Mouse (Mus musculus) forebrain, embryonic 14.5 days (tissue): ENCODE measurements around the gene Emp1. TPM values are rescaled to one million over a fixed set of nuclear protein-coding genes. Genes with fewer than 3 reads are reported as not detected.

Experiments
- ATAC-seq: fragments of 200-750 bp; cut with Nextera tagmentation; 2 replicates; pipeline ENCODE4 v1.8.0; 2017; ENCODE audit warnings: mild to moderate bottlenecking, moderate library complexity
- DNase-seq: peaks from one replicate; pipeline ENCODE4 v3.0.0-alpha.2; 2015; ENCODE audit warnings: low spot score
- H3K27ac ChIP-seq: fragments of 300-500 bp; sonication (generic); 2 replicates; pipeline ENCODE4 v1.5.1; 2014; ENCODE audit warnings: low read depth, mild to moderate bottlenecking, control low read depth, low read length, moderate library complexity
- H3K27me3 ChIP-seq: fragments of 300-500 bp; sonication (generic); replicated peaks from 2 replicates; pipeline ENCODE4 v1.6.1; 2014; ENCODE audit warnings: low read length, control low read depth, mixed read lengths; ENCODE audit not compliant: control insufficient read depth, insufficient read depth
- H3K36me3 ChIP-seq: fragments of 300-500 bp; sonication (generic); 2 replicates; pipeline ENCODE4 v1.6.1; 2014; ENCODE audit warnings: low read length, control low read depth; ENCODE audit not compliant: control insufficient read depth, insufficient read depth
- H3K4me1 ChIP-seq: fragments of 300-500 bp; sonication (generic); 2 replicates; pipeline ENCODE4 v1.6.1; 2014; ENCODE audit warnings: antibody characterized with exemption, low read length, control low read depth; ENCODE audit not compliant: control insufficient read depth, insufficient read depth
- H3K4me2 ChIP-seq: fragments of 300-500 bp; sonication (generic); 2 replicates; pipeline ENCODE4 v1.6.1; 2014; ENCODE audit warnings: mild to moderate bottlenecking, control low read depth, low read length
- H3K4me3 ChIP-seq: fragments of 300-500 bp; sonication (generic); 2 replicates; pipeline ENCODE4 v1.5.1; 2014; ENCODE audit warnings: low read depth, low read length, control low read depth
- H3K9ac ChIP-seq: fragments of 300-500 bp; sonication (generic); 2 replicates; pipeline ENCODE4 v1.6.1; 2014; ENCODE audit warnings: mild to moderate bottlenecking, low read length, control low read depth, moderate library complexity
- H3K9me3 ChIP-seq: fragments of 300-500 bp; sonication (generic); replicated peaks from 2 replicates; pipeline ENCODE4 v1.6.1; 2016; ENCODE audit warnings: low read length, control low read depth, mixed read lengths; ENCODE audit not compliant: control insufficient read depth
- WGBS: fragments of 180-500 bp; shearing (Covaris S2); extraction: QIAGEN DNeasy Blood & Tissue Kit; methylation state at CpG from one replicate; pipeline ENCODE4 v1.1.7; 2014; 5-methylcytosine and 5-hydroxymethylcytosine counted together
- polyA plus RNA-seq: library from polyadenylated mRNA; unstranded; fragments of >200 nt; fragmentation: Nextera tagmentation; extraction: Ambion mirVana; gene quantifications from 2 replicates; pipeline ENCODE4 v1.2.1, GENCODE M21; 2014

The Emp1 gene
- polyA plus RNA-seq, 1 experiment from 2014 or later = 3.4 TPM

DNA sequence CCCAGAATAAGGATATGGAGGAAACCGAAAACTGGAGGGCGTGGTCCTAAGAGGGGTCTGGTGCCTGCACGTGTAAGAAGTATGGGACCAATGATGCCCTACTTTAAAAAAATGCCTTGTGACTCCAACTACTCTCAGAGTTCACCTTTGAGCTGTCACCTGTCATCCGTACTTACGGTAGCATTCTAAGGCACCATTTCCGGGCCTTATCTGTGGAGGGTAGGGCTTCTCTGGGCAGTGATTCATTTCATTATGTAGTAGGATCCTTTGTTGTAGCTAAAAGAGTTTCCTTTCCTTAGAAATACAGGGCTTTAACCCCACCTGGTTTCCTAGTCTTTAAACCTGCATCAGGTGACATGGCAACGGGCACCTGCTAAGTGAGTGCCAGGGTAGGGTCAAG lies 35.5 kb upstream of the Emp1 start:
- Histone ChIP-seq H3K4me2 (no peak overlapping the region), H3K9me3 (no peaks in the 10 kb centered on the region), H3K36me3 (no peaks in the 10 kb centered on the region), H3K9ac (no peak overlapping the region), H3K4me3 (no peak overlapping the region), H3K27me3 (no peaks in the 10 kb centered on the region), H3K27ac (no peak overlapping the region), H3K4me1 (peaks cover 3% of the 10 kb centered on the region; the same call in 1 of the 2 replicates)
- no peak for DNase-seq
- 88% methylated on average over 7 of the region's 7 CpGs for WGBS
- ATAC-seq = no peak

GRCm38 (mm10) chr6:135331916-135332315 lies 30.4 kb upstream of the Emp1 start:
- H3K27ac ChIP-seq = no peak overlapping the region
- ATAC-seq (peak; percentile 38; the same call in 1 of the 2 replicates), DNase-seq (peak; percentile 42)

GRCm38 (mm10) chr6:135332737-135333281 lies 29.5 kb upstream of the Emp1 start:
- Histone ChIP-seq H3K27ac (no peak overlapping the region), H3K27me3 (no peaks in the 10 kb centered on the region), H3K36me3 (no peaks in the 10 kb centered on the region), H3K9me3 (no peaks in the 10 kb centered on the region), H3K9ac (no peak overlapping the region), H3K4me3 (no peak overlapping the region), H3K4me1 (no peaks in the 10 kb centered on the region), H3K4me2 (no peak overlapping the region)
- DNase-seq (peak; percentile 67), ATAC-seq (peak; percentile 78)
- WGBS = 18% methylated on average over 10 of the region's 10 CpGs

More at GRCm38 (mm10) chr6:135331916-135332315, 30.4 kb upstream of the Emp1 start:
- no peak overlapping the region for H3K4me2 ChIP-seq
- no peaks in the 10 kb centered on the region for H3K27me3 ChIP-seq
- H3K4me1 ChIP-seq = no peaks in the 10 kb centered on the region
- no peaks in the 10 kb centered on the region for H3K36me3 ChIP-seq
- no peak overlapping the region for H3K4me3 ChIP-seq
- H3K9ac ChIP-seq = no peak overlapping the region
- H3K9me3 ChIP-seq = no peaks in the 10 kb centered on the region
- 70% methylated on average over 4 of the region's 4 CpGs for WGBS

GRCm38 (mm10) chr6:135333994-135334651 lies 28.2 kb upstream of the Emp1 start:
- Histone ChIP-seq H3K4me2 (no peak overlapping the region), H3K4me1 (no peaks in the 10 kb centered on the region)
- DNase-seq = peak; percentile 17

GRCm38 (mm10) chr6:135336376-135336775 lies 26.0 kb upstream of the Emp1 start:
- Histone ChIP-seq H3K27ac (no peak overlapping the region), H3K4me3 (no peak overlapping the region), H3K27me3 (no peaks in the 10 kb centered on the region), H3K9ac (no peak overlapping the region), H3K36me3 (no peaks in the 10 kb centered on the region), H3K4me1 (no peaks in the 10 kb centered on the region), H3K4me2 (no peak overlapping the region), H3K9me3 (no peaks in the 10 kb centered on the region)
- DNase-seq (no peak), ATAC-seq (no peak)
- WGBS = 91% methylated on average over 8 of the region's 8 CpGs

More at GRCm38 (mm10) chr6:135333994-135334651, 28.2 kb upstream of the Emp1 start:
- H3K4me3 ChIP-seq = no peak overlapping the region
- H3K9ac ChIP-seq = no peak overlapping the region
- H3K9me3 ChIP-seq = no peaks in the 10 kb centered on the region
- no peaks in the 10 kb centered on the region for H3K36me3 ChIP-seq
- 78% methylated on average over 5 of the region's 5 CpGs for WGBS
- no peaks in the 10 kb centered on the region for H3K27me3 ChIP-seq
- no peak overlapping the region for H3K27ac ChIP-seq
- ATAC-seq = no peak

GRCm38 (mm10) chr6:135340355-135341075 lies 21.8 kb upstream of the Emp1 start:
- DNase-seq = no peak
- Histone ChIP-seq H3K9ac (no peak overlapping the region), H3K4me2 (no peak overlapping the region), H3K4me1 (no peaks in the 10 kb centered on the region), H3K9me3 (no peaks in the 10 kb centered on the region), H3K27ac (no peak overlapping the region), H3K36me3 (no peaks in the 10 kb centered on the region), H3K4me3 (no peak overlapping the region), H3K27me3 (no peaks in the 10 kb centered on the region)
- WGBS = 83% methylated on average over 9 of the region's 9 CpGs
- ATAC-seq = no peak

GRCm38 (mm10) chr6:135341076-135341378 lies 21.3 kb upstream of the Emp1 start:
- no peaks in the 10 kb centered on the region for H3K9me3 ChIP-seq
- no peak overlapping the region for H3K4me3 ChIP-seq
- DNase-seq (no peak), ATAC-seq (no peak)
- 83% methylated on average over 4 of the region's 4 CpGs for WGBS
- no peak overlapping the region for H3K27ac ChIP-seq
- H3K27me3 ChIP-seq = no peaks in the 10 kb centered on the region
- no peak overlapping the region for H3K9ac ChIP-seq
- no peak overlapping the region for H3K4me2 ChIP-seq
- no peaks in the 10 kb centered on the region for H3K36me3 ChIP-seq
- H3K4me1 ChIP-seq = no peaks in the 10 kb centered on the region

DNA sequence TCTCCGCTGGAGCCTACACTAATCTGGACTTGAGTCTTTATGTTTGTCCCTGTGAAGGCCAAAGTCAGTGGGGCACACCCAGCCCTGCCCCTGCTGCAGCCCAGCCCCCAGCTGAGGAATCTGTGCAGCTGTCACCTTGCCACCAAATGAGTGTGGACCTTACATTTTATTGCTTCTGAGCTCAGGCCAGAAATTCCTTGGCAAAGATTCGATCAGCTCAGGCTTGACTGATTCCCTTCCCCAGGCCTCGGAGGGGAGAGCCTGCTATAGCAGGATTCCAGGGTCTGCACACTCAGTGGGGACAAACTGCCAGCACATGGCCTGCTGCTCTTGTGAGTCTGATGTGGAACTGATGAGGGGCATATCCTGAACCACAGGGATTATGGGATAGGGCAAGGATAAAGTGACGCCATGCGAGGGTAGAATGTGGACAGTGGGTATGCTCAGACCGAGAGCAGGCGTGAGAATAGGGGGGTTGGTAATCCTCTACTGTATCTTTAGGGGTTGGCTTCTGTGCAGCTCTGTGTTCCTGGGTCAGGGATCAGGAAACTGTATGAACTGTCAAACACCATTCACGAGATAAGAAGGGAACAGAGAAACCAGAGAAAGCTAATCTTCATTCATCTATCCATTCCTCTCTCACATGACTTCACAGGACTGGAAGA lies 10.6 kb upstream of the Emp1 start:
- peaks cover 15% of the 10 kb centered on the region for H3K4me1 ChIP-seq
- H3K9ac ChIP-seq = no peak overlapping the region
- no peaks in the 10 kb centered on the region for H3K9me3 ChIP-seq
- no peaks in the 10 kb centered on the region for H3K27me3 ChIP-seq
- 0 out of 2 replicates have a peak overlapping the region, but pooled peaks have one; percentile 41 for H3K27ac ChIP-seq
- H3K4me2 ChIP-seq = no peak overlapping the region
- H3K36me3 ChIP-seq = no peaks in the 10 kb centered on the region
- ATAC-seq (peak; percentile 81), DNase-seq (peak; percentile 62)
- WGBS = 65% methylated on average over 8 of the region's 8 CpGs
- no peak overlapping the region for H3K4me3 ChIP-seq
